Mouse (Mus musculus): ENCODE results near the gene Krtcap2.

Krtcap2 gene

DNA sequence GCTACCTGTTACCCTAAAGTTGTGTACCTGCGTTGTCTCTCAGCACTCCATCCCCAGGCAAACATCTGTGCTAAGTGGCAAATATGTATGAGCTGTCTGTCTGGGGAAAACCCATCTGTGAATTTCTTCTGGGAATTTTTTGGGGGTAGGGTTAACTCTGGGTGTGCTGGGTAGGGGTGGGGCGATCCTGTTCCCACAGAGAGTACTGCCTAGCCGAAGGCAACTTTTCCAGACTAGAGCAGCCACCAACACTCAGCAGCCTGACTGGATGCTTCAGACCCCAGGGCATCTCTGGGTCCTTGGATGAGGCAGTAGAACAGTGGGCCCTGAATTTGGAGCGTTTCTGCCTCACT lies 36.5 kb downstream of the Krtcap2 start:
- DNase-seq (ENCODE audit: low spot score) = no peak

DNA sequence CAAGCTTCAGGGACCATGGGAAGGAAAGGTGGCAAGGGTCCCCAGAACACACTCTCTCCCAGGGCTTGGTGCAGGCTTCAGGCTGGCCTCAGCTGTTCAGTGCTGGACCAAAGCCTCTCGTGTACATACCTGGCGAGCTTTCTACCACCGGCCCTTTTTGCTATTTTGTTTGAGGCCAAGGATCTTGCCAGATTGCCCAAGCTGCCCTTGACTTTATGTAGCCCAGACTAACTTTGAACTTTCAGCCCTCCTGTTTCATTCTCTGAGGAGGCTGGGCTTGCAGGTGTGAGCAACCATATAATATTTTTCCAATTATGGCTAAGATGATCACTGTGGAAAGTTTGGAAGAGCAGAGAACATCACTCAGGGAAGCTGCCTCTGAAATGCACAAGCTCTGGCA lies 38.5 kb downstream of the Krtcap2 start:
- DNase-seq (ENCODE audit: low spot score) = no peak

DNA sequence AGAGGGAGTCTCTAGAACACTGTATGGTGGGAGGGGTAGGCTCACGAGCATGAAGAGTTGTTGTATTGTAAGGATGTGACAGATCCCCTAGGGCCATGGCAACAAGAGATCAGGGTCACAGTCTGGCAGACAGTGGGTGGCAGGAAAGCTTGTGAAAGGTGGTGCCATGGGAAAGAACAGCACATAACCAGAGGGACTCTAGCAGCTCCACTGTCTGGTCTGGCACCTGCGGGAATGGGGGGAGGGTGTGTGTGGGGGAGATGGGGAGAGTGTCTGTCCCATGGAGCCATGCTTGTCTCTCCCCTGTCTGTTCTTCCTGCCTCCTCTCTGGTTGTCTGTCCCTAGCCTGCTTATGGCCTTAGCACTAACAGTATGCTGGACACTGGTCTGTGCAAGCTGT lies 39.8 kb downstream of the Krtcap2 start:
- no peak for DNase-seq (ENCODE audit: low spot score)

DNA sequence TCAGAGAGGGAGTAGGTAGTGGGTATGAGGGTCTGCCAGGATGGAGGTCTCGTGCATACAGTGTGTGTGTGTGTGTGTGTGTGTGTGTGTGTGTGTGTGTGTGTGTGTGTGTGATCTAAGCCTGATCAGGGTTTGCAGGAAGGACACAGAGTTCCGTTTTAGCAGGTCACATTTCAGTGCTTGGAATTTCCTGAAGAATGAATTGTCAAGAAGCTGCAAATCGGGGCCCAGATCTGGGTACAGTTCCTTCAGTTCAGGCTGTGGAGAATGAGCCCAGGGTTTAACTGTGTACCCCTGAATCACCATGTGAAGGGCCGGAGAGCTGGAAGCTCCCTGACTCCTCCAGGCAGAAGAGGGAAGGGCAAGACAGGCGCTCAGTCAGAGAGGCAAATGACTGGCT lies 41.5 kb downstream of the Krtcap2 start:
- no peak for DNase-seq (ENCODE audit: low spot score)

DNA sequence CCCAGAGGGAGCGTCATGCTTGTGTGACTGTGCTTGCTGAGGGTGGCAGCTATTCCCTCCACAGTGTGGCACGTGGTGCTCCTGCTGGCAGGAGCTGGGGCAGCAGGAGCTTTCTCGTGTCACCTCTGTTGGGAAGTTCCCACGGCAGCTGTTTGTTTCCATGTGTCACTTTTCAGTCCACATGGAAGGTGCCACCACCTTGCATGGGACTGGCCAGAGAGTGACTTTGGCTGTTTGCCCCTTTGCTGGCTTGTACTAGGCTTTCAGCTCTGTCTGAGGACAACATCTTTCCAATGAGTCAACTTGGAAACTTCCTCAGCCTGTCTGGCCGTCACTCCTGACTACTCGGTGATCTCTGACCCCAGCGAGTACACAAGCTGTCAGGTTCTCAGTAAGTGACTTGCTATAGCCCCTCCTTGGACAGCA lies 42.8 kb downstream of the Krtcap2 start:
- DNase-seq (ENCODE audit: low spot score) = no peak

DNA sequence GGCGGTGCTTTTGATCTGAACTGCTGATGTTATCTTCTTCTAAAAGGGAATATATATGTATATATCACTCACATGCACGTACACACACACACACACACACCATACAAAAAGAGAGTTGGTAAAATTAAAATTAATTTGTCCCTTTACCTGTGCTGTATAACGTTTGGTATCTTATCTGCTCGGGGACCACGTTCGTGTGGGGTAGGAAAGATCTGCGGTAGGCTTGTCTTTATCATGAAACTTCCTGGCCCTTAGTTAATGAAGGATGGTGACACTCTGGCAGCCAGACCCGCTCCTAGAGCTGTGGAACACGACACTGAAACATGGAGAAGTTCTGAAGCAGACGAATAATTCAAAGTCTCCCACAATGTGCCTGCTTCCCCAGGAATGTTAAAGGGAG lies 46.1 kb downstream of the Krtcap2 start:
- DNase-seq (ENCODE audit: low spot score) = no peak

DNA sequence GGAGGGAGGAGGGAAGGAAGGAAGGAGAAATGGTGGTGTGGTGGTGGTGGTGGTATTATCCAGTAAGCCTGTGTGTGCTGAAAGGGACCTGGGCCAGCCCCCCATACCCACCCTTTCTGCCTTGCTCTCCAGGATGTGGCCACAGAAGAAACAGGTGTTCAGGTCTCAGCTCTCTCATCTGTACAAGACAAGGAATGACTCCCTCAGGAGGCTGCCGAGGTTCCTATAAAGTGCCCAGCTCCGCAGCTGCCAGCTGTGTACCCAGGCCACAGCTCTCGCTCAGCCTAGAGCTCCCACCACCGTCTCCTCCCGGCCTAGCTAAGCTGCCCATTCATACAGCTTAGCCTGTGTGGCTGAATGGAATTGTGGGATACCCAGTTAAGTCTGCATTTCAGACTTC lies 46.5 kb downstream of the Krtcap2 start:
- DNase-seq (ENCODE audit: low spot score) = no peak

DNA sequence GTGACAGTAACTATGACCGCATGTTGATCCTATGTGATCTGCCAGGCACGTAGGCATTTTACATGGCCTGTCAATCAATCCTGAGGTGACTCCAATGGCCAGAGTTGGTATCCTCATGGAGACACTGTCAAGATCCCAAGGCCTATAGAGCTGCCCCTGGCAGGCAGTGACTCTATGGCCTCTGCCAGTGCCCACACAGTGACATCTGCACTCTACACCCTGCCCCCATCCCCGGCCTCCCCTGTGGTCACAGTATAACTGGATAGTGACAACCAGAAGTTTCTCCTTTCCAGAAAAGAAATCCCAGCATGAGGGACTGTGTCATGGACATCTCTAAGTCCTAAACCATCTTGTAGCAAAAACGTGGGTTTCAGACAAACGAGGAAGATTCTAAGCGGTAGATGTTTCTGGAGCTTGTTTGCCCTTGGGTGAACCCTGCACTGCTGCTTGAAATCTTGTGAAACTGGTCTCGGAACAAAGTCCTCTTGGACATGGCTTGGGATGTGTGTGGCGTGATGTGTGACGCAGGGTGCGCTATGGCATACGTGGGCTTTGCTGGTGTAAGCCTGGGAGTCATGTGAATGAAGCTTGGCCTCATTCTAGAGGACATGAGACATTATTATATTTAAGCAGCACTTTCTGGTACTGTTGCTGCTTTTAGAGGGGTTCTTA lies 47.6 kb downstream of the Krtcap2 start:
- no peak for DNase-seq (ENCODE audit: low spot score)

DNA sequence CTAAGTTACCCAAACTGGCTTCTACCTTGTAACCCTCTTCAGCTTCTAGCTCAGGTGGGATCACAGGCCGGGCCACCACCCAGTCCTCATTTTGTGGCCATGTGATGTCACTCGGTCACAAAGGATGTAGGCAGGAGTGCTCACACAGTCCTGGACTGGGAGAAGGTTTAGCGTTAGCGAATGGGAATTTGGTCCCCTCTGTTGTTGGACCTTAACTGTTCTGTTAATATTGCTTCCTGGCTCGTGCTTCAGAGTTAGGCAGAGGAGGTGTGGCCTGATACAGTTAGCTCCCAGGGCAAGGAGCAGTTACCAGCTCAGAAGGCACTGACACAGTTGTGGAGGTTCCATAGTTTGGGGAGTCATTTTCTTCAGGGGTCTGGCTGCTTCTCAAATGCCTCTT lies 48.4 kb downstream of the Krtcap2 start:
- no peak for DNase-seq (ENCODE audit: low spot score)

DNA sequence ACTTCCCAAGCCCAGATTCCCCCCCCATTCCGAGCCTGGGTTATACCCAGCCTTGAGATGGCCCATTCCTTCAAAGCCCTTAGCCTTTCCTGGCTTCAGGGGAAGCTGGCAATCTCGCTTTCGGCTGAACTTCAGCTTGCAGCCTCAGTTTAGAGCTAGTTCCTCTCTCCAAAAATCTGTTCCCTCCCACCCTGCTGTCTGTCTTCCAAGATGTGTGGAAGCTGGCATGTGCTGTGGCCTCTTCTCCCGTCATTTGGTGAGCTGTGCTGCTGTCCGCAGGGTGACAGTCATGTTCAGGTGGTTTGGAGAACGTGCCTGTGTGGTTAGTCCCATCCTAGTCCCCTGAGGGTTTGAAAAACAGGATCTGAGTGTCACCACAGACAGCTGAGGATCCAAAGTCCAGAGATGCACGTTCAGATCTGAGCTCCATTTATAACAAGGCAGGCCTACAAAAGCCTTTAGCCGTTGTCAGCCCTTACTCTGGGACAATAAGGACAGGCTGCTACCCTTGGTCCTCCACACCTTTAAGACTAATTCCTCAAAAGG lies 50.0 kb downstream of the Krtcap2 start:
- DNase-seq (ENCODE audit: low spot score) = no peak

DNA sequence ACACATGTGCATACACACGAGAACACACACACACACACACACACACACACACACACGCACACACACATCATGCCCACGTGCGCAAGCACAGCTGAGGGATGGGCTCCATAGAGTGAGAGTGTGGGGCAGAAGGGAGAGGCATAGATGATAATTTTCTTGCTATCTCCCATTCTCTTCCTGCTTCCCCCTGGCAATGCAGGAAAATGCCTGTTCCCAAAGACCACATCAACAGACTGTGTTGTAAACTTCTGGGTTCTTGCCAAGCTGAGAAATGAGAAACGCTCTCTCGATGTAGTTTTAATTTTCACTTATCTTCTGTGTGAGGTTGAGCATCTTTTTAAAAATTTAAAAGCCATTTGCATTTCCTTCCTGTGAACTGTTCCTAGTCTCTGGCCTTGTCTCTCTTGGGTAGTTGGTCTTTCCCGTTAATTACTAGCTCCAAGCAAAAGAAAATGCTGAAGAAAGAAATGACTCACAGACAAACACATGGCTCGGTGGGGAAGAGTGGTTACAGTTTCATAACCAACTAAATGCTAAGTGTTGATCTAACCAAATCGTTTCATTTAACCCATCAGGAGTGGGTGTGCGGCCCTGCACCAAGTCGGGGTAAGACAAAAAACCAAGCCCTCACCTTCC lies 51.1 kb downstream of the Krtcap2 start:
- no peak for DNase-seq (ENCODE audit: low spot score)

DNA sequence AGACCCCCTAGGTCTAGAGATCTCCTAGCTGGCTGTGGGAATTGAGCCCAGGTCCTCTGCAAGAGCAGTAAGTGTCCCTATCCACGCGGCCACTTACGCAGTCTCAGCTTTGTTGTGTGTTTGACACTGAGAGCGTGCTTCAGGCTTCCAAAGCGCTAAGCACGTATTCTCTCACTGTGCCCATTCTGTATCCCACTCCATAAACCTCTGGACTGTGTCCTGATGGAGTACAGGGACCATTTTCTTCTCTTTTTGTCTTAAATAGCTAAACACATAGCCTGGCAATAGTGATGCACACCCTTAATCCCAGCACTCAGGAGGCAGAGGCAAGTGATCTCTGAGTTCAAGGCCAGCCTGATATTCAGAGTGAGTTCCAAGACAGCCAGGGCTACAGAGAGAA lies 53.1 kb downstream of the Krtcap2 start:
- no peak for DNase-seq (ENCODE audit: low spot score)

DNA sequence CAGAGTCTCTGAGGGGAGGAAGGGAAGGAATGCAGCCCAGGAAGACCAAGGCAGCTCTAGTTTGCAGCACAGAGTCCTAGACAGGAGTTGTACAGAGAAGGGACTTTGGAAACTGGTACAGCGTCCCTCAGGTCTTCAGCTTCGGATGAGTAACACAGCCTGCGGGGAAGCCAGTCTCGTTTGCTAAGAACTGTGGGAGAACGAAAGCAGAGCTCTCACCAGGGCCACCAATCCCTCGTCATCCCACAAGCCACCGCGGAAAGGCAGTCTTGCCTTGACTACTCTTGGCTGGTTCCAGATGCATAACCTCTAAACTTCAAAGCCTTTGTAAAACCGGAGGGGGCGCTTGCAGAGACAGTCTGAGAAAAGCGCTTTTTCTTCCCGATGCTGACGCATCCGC lies 53.7 kb downstream of the Krtcap2 start:
- no peak for DNase-seq (ENCODE audit: low spot score)

Measured in retina, embryonic 14.5 days (tissue).